Mouse (Mus musculus) mesoderm, embryonic 11.5 days (tissue): ENCODE results near the gene Rnf186.
A peak's percentile ranks its signal among the peaks of the same experiment; 100 is the strongest.

Experiments used
- DNase-seq: peaks from one replicate; pipeline ENCODE4 v3.0.0-alpha.2; 2012; ENCODE audit warnings: low read depth, low spot score

Gene Rnf186

GRCm38 (mm10) chr4:138966866-138967265 is at the start of gene Rnf186:
TSS of gene Rnf186 (plus strand) at chr4:138967112.
- no peak for DNase-seq

- no peak for DNase-seq
These were observed 49.6 kb upstream of the Rnf186 start for GRCm38 (mm10) chr4:138917282-138917681.

GRCm38 (mm10) chr4:138921254-138922130 is 45.4 kb upstream of the Rnf186 start:
- DNase-seq = no peak

- DNase-seq = peak; percentile 89
These were observed 44.8 kb upstream of the Rnf186 start for GRCm38 (mm10) chr4:138922131-138922459.

DNA sequence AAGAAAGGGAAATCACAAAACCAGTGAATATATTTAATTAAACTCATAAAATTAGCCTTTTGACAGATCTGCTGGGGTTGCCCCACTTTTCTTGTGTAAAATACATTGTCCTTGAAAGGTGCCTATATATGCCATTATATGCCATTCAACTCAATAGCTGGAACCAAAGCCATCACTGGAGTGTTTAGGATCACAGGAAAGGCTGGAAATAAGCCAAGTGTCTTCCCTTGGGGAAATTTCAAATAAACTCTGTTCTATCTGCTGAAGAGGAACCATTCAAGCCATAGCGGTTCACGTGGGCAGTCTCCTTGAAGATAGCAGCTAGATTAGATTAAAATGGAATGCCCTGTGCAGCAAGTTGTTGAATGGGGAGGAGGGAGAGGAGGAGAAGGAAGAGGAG is 41.4 kb upstream of the Rnf186 start:
- no peak for DNase-seq

DNA sequence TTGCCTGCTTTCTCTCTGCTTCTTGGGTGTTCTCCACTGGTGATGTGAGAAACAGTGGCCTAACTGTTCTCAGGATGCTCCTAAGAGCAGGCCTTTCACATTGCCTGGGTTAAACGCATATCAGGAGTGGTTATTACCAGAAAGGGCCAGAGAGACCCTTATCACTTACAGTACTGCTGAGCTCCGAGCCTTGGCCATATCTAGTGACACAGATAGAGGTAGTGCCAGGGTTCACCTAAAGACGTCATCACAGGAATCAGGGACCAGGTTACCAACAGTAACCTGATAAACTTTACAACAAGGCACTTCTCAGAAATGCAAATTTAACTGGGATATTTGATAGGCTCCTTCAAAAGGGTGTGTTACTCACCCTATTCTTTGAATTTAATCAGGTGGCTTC is 33.0 kb upstream of the Rnf186 start:
- no peak for DNase-seq

DNA sequence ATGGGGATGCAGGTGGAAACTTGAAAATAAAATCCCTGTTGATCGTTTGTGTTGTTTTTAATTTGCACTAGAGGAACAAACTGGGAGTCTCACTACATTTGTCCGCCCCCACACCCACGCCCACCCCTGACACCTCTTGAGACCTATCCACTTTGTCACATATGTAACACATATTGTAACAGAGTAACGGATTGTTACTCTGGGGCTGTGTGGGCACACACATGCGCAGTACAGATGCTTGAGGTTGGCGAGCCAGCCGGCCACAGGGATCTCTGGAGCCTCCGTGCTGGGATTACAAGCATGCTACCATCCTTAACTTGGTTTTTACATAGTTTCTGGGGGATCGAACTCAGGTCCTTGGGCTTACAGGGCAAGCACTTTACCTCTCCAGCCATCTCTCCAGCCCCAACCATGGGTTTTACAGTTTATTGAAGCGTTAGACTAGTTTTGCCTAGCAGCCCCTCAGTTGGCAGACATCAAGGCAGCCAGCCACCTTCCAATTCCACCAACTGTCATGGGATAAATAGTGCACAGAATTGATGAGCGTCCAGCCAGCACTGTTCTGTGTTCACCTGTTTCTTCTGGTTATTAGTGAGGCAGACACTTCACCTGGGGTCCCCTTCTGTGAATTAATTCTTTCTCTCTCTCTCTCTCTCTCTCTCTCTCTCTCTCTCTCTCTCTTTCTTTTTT is 32.3 kb upstream of the Rnf186 start:
- no peak for DNase-seq

GRCm38 (mm10) chr4:138938495-138939269 is 28.2 kb upstream of the Rnf186 start:
- no peak for DNase-seq

DNA sequence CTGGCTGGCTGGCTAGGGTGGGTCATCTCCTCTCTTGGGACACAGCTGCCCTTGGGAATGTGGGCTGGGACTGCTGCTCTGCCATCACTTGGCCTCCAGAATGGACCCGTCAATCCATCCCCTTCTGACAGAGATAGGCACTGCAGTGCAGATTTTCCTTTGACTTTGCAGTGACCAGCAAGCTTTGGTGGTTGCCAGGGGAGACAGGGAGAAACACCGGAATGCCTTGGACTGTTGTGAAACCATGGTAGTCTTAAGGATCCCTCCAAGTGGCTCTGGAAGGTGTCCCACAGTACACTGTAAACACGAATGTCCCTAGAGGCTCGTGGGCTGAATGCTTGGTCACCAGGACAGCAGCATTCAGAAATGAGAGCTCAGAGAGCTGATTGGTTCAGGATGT is 27.4 kb upstream of the Rnf186 start:
- no peak for DNase-seq

DNA sequence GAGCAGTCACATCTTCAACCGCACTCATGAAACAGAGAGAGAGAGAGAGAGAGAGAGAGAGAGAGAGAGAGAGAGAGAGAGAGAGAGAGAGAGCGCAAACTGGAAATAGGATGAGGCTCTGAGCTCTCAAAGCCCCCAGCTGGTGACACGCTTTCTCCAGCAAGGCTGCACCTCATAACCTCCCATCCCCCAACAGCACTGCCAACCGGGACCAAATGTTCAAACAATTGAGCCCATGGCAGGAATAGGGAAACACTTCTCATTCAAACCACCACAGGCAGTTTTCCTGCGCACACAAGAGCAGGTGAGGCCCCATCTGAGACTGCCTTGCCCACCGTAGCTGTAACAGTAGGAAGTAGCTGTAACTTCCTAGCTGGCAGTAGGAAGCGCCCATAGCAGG is 25.5 kb upstream of the Rnf186 start:
- no peak for DNase-seq

- DNase-seq = no peak
These were observed 24.9 kb upstream of the Rnf186 start for GRCm38 (mm10) chr4:138941966-138942365.

DNA sequence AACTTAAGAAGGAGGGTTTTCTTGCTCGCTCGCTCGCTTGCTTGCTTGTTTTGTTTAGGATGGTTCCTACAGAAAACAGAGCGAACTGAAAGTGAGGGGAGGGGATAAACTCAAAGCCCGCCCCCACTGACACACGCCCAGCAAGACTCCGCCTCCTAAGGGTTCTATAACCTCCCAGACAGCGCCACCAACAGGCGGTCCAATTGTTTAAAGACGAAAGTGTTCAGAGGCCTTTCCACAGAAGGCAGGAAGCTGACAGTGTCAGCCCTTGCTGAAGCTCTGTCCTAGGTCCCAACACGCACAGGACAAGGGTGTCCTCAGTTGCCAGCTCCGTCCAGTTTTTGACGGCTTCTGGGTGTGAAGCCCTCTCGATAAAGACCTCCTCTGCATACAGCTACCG is 23.2 kb upstream of the Rnf186 start:
- DNase-seq = peak; percentile 64

DNA sequence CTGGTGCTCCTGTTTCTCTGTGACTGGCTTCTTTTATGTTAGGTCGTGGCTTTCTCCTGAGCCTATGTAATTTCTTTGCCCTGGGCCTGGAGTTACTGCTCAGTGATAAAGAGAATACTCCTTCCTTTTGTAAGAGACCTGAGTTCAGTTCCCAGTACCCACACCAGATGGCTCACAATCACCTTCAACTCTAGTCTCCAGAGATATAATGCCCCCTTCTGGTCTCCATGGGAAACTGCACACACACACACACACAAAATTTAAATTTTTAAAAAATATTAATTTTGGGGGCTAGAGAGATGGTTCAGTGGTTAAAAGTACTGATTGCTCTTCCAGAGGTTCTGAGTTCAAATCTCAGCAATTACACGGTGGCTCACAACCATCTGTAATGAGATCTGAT is 18.7 kb upstream of the Rnf186 start:
- DNase-seq = no peak

- DNase-seq = no peak
These were observed 8.3 kb upstream of the Rnf186 start for GRCm38 (mm10) chr4:138958612-138959011.

DNA sequence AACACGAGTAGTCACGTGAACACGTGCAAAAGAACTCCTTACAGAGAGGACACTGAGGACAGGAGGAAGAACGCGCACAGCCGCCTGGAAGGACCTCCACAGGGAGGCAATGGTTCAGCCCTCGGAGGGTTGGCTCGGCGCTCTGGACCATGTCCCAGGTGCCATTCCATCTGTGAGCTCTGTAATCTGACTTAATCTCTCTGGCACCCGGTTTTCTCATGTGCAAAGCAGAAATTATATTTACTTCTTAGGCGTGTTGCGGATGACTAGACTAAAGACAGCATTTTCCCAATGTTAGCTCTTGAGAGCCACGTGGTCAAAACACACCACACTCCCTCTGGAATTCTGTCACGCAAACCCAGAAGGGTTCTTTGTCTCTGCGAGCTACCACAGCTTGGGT is 7.8 kb upstream of the Rnf186 start:
- DNase-seq = no peak

DNA sequence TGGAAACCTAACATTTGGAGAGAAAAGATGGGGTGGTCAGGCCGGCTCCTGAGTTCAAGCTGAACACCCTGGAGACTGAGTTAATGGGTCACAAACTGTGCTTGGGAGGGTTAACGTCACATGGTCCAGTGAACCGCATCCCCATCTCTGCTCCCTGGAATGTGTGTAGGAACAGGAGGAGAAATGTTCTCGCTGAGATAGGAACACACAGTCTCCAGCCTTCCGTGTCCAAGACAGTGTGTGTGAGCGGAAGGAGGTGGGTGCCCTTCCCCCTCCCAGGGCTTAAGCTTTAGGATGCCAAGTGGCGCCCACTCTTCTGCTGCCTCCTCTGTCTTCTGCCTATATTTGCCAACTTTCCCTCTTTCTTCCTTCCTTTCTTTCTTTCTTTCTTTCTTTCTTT is 7.0 kb upstream of the Rnf186 start:
- DNase-seq = no peak

DNA sequence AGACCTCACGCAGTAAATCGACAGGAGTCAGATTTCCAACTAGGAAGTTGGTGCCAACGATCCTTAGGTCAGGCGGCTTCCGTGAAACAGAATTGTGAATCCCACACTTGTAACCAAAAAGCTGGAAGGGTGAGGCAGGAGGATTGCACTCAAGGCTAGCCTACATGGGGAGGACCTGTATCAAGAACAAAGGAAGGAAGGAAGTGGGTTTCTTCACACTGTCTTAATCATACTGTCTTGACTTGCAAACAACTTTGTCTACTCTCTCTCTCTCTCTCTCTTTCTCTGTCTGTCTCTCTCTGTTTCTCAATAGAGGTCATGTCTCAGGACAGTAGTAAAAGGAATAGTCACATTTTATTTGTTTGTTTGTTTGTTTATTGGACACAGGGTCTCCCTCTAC is 4.2 kb upstream of the Rnf186 start:
- no peak for DNase-seq

DNA sequence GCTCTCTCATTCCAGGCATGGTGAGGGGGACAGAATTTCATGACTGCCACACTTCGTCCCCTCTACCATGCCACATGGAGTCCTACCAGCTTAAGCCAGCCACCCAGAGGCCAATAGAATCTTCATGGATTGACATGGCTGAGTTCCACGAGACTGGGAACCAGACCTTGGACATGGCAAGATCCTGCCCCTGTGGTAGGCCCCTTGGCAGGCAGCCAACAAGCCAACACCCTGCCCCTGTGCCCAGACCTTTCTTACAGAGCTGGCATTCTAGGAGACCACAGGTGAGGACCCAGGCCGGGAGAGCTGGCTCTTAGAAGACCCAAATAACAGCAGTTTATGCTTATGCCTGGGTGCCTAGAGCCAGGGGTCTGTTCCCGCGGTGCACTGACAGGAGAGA is 1.0 kb upstream of the Rnf186 start:
- no peak for DNase-seq

DNA sequence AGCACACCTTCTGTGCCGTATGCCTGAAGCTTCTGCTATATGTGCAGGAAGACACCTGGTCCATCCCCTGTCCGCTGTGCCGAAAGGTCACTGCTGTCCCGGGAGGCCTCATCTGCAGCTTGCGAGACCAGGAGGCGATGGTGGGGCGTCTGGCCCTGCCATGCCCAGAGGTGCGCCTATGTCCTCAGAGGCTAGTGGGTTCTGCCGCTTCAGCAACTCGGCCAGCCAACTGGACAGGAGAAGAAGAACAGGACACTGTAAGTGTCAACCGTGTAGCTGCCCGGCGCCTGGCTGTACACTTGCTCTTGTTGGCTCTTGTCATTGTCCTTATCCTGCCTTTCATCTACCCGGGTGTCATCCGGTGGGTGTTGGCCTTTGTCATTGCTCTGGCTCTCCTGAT is 573 bp downstream of the Rnf186 start:
- DNase-seq = no peak

GRCm38 (mm10) chr4:138968772-138969556 is 2.1 kb downstream of the Rnf186 start:
- no peak for DNase-seq

GRCm38 (mm10) chr4:138969736-138970135 is 2.8 kb downstream of the Rnf186 start:
- DNase-seq = no peak

GRCm38 (mm10) chr4:138971371-138971770 is 4.5 kb downstream of the Rnf186 start:
- no peak for DNase-seq
